Mouse (Mus musculus) bone marrow macrophage, adult 2 months (primary cell): ENCODE measurements at regions not wholly inside any gene's neighbourhood (a gene's known extent, or its start where the extent isn't known, plus 50 kb on each side); places are given as distances from the start of the nearest gene placed in this dataset.

Experiments used
- CTCF ChIP-seq: IDR thresholded peaks from 2 replicates; pipeline ENCODE4 v1.5.1; 2012; ENCODE audit warnings: low read depth, mild to moderate bottlenecking, low read length, moderate library complexity
- POLR2A ChIP-seq: IDR thresholded peaks from 2 replicates; pipeline ENCODE4 v1.6.1; 2012; ENCODE audit warnings: mild to moderate bottlenecking, low read depth, low read length, borderline replicate concordance

GRCm38 (mm10) chr14:114776723-114777122 is 315.3 kb upstream of the Gpc5 start:
- TF ChIP-seq CTCF (no peak), POLR2A (no peak)
